Mouse (Mus musculus) kidney, postnatal 14 days (tissue): ENCODE measurements at regions not wholly inside any gene's neighbourhood (a gene's known extent, or its start where the extent isn't known, plus 50 kb on each side); places are given as distances from the start of the nearest gene placed in this dataset.

Source experiments
- DNase-seq: peaks from one replicate; pipeline ENCODE4 v3.0.0; 2022; ENCODE audit warnings: mixed read lengths

DNA sequence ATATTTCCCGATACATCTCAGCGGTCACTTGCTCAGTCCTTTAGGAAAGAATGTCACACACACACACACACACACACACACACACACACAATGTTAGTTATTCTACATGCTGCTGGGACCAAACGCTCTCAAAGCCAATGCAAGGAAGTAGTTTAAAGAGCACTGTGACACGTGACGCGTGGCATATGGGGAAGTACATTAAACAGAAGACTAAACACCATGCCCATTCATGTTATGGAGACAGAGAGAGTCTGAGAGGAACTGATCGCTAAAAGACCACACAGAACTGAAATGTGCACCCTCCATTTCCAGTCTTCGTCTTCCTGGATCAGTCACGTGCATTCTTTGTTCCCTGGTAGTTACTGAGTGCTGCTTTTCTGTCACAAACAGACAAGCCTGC, 53.6 kb upstream of the Cited2 start:
- DNase-seq = no peak
